Mouse (Mus musculus) heart, adult 2 months (tissue): Measurements from ENCODE around the gene Cmah. TPM values are rescaled to one million over a fixed set of nuclear protein-coding genes. Genes with fewer than 3 reads are reported as not detected.

Experiments
- DNase-seq, 2 experiments: peaks; one replicate each; pipeline ENCODE4 v3.0.0; 2021
- H3K27ac ChIP-seq: fragments of 200-600 bp; 2 replicates; pipeline ENCODE4 v1.8.1; 2022
- H3K27me3 ChIP-seq: fragments of 200-500 bp; 2 replicates; pipeline ENCODE4 v1.6.1; 2012; ENCODE audit warnings: mild to moderate bottlenecking, low read length, inconsistent platforms, mixed read lengths; ENCODE audit not compliant: control insufficient read depth, insufficient read depth
- H3K36me3 ChIP-seq: fragments of 200-500 bp; 2 replicates; pipeline ENCODE4 v1.6.1; 2012; ENCODE audit warnings: low read length, inconsistent platforms; ENCODE audit not compliant: control insufficient read depth, insufficient read depth
- H3K4me1 ChIP-seq: fragments of 200-500 bp; 2 replicates; pipeline ENCODE4 v1.6.1; 2011; ENCODE audit warnings: low read length; ENCODE audit not compliant: control insufficient read depth, insufficient read depth
- H3K4me3 ChIP-seq: fragments of 200-600 bp; 2 replicates; pipeline ENCODE4 v1.8.1; 2022
- H3K79me2 ChIP-seq: fragments of 200-500 bp; replicated peaks from 2 replicates; pipeline ENCODE4 v1.6.1; 2012; ENCODE audit warnings: mild to moderate bottlenecking, inconsistent platforms, low read length, moderate library complexity, mixed read lengths; ENCODE audit not compliant: control insufficient read depth, insufficient read depth
- H3K9ac ChIP-seq: fragments of 200-500 bp; 2 replicates; pipeline ENCODE4 v1.6.1; 2012; ENCODE audit warnings: low read depth, mild to moderate bottlenecking, control low read depth, inconsistent platforms, low read length, mixed read lengths
- CTCF ChIP-seq: fragments of 200-600 bp; IDR thresholded peaks from 2 replicates; pipeline ENCODE4 v1.8.1; 2022; ENCODE audit warnings: antibody characterized with exemption, mild to moderate bottlenecking, moderate library complexity
- EP300 ChIP-seq: fragments of 200-500 bp; IDR thresholded peaks from 2 replicates; pipeline ENCODE4 v1.6.1; 2011; ENCODE audit warnings: low read depth, low read length, control low read depth; ENCODE audit not compliant: insufficient read depth
- POLR2A ChIP-seq: fragments of 200-500 bp; IDR thresholded peaks from 2 replicates; pipeline ENCODE4 v1.6.1; 2011; ENCODE audit warnings: mild to moderate bottlenecking, low read depth, low read length, control low read depth; ENCODE audit not compliant: insufficient read depth
- WGBS: fragments of 180-500 bp; shearing (Covaris S2); methylation state at CpG from one replicate; pipeline ENCODE4 v1.1.7; 2018; 5-methylcytosine and 5-hydroxymethylcytosine counted together
- intact Hi-C: fragments of 180-260 bp; cut with DNase I; formaldehyde crosslinking; loops from one replicate; pipeline ENCODE4 v1.15.1; 2025
- polyA plus RNA-seq: library from polyadenylated mRNA; depleted of rRNA; stranded (reverse); fragments of >200 nt; gene quantifications from 2 replicates; pipeline ENCODE4 v1.2.3, GENCODE M21; 2012
- total RNA-seq, 2 experiments: library from RNA; stranded (reverse); gene quantifications; 2 replicates each; pipeline ENCODE4 v1.2.3; 2021

Gene Cmah
- total and polyA plus RNA-seq, 3 experiments: 0.84 to 4.0 (median 2.7) TPM

DNA sequence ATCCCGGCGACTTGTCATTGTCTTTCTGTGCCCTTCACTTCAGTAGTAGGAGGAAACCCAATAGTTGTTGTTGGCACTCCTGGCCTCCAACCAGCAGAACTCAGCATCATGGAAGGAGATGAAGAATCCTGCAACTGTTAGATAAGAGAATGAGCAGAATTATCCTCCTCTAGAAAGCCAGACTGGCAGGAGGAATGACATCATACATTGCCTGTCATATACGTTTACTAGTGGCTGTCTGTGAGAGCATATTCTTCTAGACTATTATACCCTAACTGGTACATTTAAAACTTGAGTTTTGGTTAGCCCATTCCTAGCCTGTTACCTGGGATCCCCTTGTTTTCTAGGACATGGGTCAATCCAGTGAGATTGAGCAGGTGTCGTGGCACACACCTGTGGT, 9.6 kb downstream of the Cmah start:
- WGBS: 58% methylated on average over 4 of the region's 4 CpGs
- Histone ChIP-seq H3K79me2 (no peaks in the 10 kb centered on the region), H3K27ac (no peak overlapping the region), H3K4me3 (no peak overlapping the region), H3K4me1 (peaks cover 14% of the 10 kb centered on the region), H3K9ac (no peak overlapping the region), H3K27me3 (no peaks in the 10 kb centered on the region), H3K36me3 (peaks cover 3% of the 10 kb centered on the region)
- intact Hi-C loops: loop anchor here (5.0 to 10.0 kb wide), 3 partner anchors 40 to 350 kb away; no protein-coding TSS in a partner anchor
- DNase-seq: no peak
- no peak for TF ChIP-seq CTCF
- TF ChIP-seq EP300: no peak
- no peak for TF ChIP-seq POLR2A

DNA sequence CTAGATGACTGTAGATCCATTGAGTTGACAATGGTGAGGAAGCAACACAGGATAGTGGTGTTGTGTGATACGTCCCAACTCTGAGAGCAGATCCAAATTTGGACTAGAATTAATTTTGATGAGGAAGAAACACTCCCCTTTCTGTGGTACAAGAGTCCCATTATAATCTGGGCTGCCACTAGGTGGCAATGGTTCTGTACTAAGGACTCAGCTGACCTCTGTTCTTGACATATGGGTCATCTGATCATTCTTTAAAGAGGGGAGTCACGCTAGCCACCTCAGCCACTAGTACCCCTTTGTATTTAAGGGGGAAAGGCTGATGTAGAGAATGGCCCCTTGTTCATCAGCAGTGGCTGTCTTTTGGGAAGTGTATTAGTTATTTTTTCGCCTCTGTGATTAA, 10.7 kb downstream of the Cmah start:
- TF ChIP-seq CTCF (peak; percentile 67), POLR2A (no peak)
- Histone ChIP-seq H3K4me1 (peaks cover 14% of the 10 kb centered on the region), H3K79me2 (no peaks in the 10 kb centered on the region), H3K9ac (no peak overlapping the region), H3K27ac (peak overlapping the region; percentile 69), H3K27me3 (no peaks in the 10 kb centered on the region), H3K4me3 (no peak overlapping the region), H3K36me3 (peaks cover 3% of the 10 kb centered on the region)
- peak in 1 of 2 experiments; percentile 43 for DNase-seq
- intact Hi-C loops: loop anchor here (5.0 to 10.0 kb wide), 3 partner anchors 39 to 349 kb away; no protein-coding TSS in a partner anchor
- 39% methylated on average over 3 of the region's 3 CpGs for WGBS

- DNase-seq: peak; percentile 40 to 72
- Histone ChIP-seq H3K27me3 (no peaks in the 10 kb centered on the region), H3K27ac (peak overlapping the region; percentile 69), H3K9ac (no peak overlapping the region), H3K4me1 (peaks cover 14% of the 10 kb centered on the region), H3K36me3 (peaks cover 3% of the 10 kb centered on the region), H3K4me3 (no peak overlapping the region), H3K79me2 (no peaks in the 10 kb centered on the region)
- 16% methylated on average over 4 of the region's 4 CpGs for WGBS
- intact Hi-C loops: loop anchor here (5.0 to 10.0 kb wide), 3 partner anchors 39 to 349 kb away; no protein-coding TSS in a partner anchor
- TF ChIP-seq EP300: no peak
- TF ChIP-seq POLR2A: peak; percentile 22; the same call in 1 of the 2 replicates
These were observed 11.2 kb downstream of the Cmah start for GRCm38 (mm10) chr13:24338343-24338861.

GRCm38 (mm10) chr13:24339907-24340306, 12.7 kb downstream of the Cmah start:
- TF ChIP-seq CTCF: no peak
- no peak for TF ChIP-seq POLR2A
- no peak for TF ChIP-seq EP300
- no peak for DNase-seq
- Histone ChIP-seq H3K4me3 (no peak overlapping the region), H3K27ac (no peak overlapping the region), H3K36me3 (peaks cover 3% of the 10 kb centered on the region), H3K27me3 (no peaks in the 10 kb centered on the region), H3K4me1 (peaks cover 14% of the 10 kb centered on the region), H3K9ac (no peak overlapping the region), H3K79me2 (no peaks in the 10 kb centered on the region)
- intact Hi-C loops: loop anchor here (5.0 to 10.0 kb wide), 3 partner anchors 37 to 347 kb away; no protein-coding TSS in a partner anchor

DNA sequence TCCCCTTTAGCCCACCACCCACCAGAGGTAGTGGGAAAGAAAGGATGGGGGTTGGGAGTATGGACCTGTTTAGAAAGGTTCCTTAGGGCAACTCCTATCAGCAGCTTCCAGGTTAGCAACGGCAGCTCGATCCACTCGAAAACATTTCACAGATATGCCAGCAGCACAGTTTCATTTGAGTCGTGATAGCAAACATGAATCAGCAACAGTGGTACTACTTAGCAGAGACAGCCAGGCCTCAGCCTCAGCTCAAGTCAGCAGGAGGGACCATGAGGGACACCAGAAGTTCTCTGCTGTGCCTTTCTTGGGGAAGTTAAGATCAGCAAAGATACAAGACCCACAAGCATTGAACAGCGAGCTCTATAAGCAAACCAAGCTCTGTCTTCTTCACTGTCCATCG, 13.3 kb downstream of the Cmah start:
- TF ChIP-seq CTCF: no peak
- no peak for TF ChIP-seq POLR2A
- no peak for TF ChIP-seq EP300
- no peak for DNase-seq
- no peak overlapping the region for H3K27ac ChIP-seq
- no peaks in the 10 kb centered on the region for H3K27me3 ChIP-seq
- peaks cover 3% of the 10 kb centered on the region for H3K36me3 ChIP-seq
- no peak overlapping the region for H3K4me3 ChIP-seq
- H3K9ac ChIP-seq: no peak overlapping the region
- intact Hi-C loops: no loop called here
- WGBS: 59% methylated on average over 6 of the region's 6 CpGs
- peaks cover 14% of the 10 kb centered on the region for H3K4me1 ChIP-seq
- H3K79me2 ChIP-seq: no peaks in the 10 kb centered on the region

DNA sequence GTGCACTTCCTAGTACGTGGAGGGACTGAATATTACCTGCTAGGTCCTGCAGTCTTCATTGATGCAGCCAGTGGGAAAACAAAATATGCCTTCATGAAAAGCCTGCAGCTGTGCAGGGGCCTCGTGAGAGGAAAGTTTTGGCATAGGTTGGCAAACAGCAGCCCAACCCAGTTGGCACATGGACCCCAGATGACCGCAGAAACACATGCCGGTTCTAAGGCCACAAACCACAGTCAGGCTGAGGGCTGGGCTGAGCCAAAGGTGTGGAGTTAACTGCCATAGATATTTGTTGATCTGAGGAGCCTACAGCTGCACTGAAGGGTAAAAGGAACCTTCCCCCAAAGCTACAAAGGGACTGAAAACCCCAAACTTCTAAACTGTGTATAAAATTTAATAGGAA, 14.9 kb downstream of the Cmah start:
- no peaks in the 10 kb centered on the region for H3K79me2 ChIP-seq
- DNase-seq: no peak
- H3K27ac ChIP-seq: no peak overlapping the region
- no peak for TF ChIP-seq POLR2A
- no peak for TF ChIP-seq CTCF
- TF ChIP-seq EP300: no peak
- no peaks in the 10 kb centered on the region for H3K27me3 ChIP-seq
- intact Hi-C loops: no loop called here
- peaks cover 14% of the 10 kb centered on the region for H3K4me1 ChIP-seq
- H3K36me3 ChIP-seq: peaks cover 3% of the 10 kb centered on the region
- no peak overlapping the region for H3K4me3 ChIP-seq
- WGBS: 76% methylated on average over 4 of the region's 4 CpGs
- H3K9ac ChIP-seq: no peak overlapping the region
